Mouse (Mus musculus) NIH3T3 (cell line): ENCODE measurements around the gene Cpeb4.
A peak's percentile ranks its signal among the peaks of the same experiment; 100 is the strongest.

Experiments
- DNase-seq: peaks from one replicate; pipeline ENCODE4 v3.0.0-alpha.2; 2012; ENCODE audit warnings: low read depth

Cpeb4 gene

GRCm38 (mm10) chr11:31899166-31899565 lies 27.2 kb downstream of the Cpeb4 start:
- no peak for DNase-seq

GRCm38 (mm10) chr11:31900736-31901135 lies 28.7 kb downstream of the Cpeb4 start:
- DNase-seq = no peak

- no peak for DNase-seq
Measured at GRCm38 (mm10) chr11:31902251-31903001, 30.4 kb downstream of the Cpeb4 start.

- no peak for DNase-seq
Measured at GRCm38 (mm10) chr11:31906499-31906898, 34.5 kb downstream of the Cpeb4 start.

GRCm38 (mm10) chr11:31907650-31908049 lies 35.6 kb downstream of the Cpeb4 start:
- no peak for DNase-seq

- DNase-seq = no peak
Measured at GRCm38 (mm10) chr11:31912958-31913357, 40.9 kb downstream of the Cpeb4 start.

GRCm38 (mm10) chr11:31917769-31918168 lies 45.8 kb downstream of the Cpeb4 start:
- peak; percentile 35 for DNase-seq

- DNase-seq = no peak
Measured at GRCm38 (mm10) chr11:31930051-31930450, 58.0 kb downstream of the Cpeb4 start.

- peak; percentile 18 for DNase-seq
Measured at GRCm38 (mm10) chr11:31935652-31936051, 63.6 kb downstream of the Cpeb4 start.

GRCm38 (mm10) chr11:31936910-31937525 lies 65.0 kb downstream of the Cpeb4 start:
- DNase-seq = no peak

GRCm38 (mm10) chr11:31940898-31941639 lies 69.1 kb downstream of the Cpeb4 start:
- DNase-seq = peak; percentile 16

GRCm38 (mm10) chr11:31941640-31942638 lies 69.9 kb downstream of the Cpeb4 start:
- DNase-seq = peak; percentile 35

GRCm38 (mm10) chr11:31945471-31945870 lies 73.5 kb downstream of the Cpeb4 start:
- DNase-seq = no peak

- DNase-seq = peak; percentile 52
Measured at GRCm38 (mm10) chr11:31948462-31949330, 76.7 kb downstream of the Cpeb4 start.

- DNase-seq = peak; percentile 93
Measured at GRCm38 (mm10) chr11:31949331-31949785, 77.3 kb downstream of the Cpeb4 start.

GRCm38 (mm10) chr11:31960071-31960470 lies 88.1 kb downstream of the Cpeb4 start:
- DNase-seq = no peak

- no peak for DNase-seq
Measured at GRCm38 (mm10) chr11:31963993-31964392, 92.0 kb downstream of the Cpeb4 start.

GRCm38 (mm10) chr11:31965256-31966134 lies 93.5 kb downstream of the Cpeb4 start, which contains the start of gene 4930524B15Rik:
Gene 4930524B15Rik, plus strand, starts transcription at chr11:31965592.
- DNase-seq = no peak

- DNase-seq = no peak
Measured at GRCm38 (mm10) chr11:31974132-31974531, 102.1 kb downstream of the Cpeb4 start.
